Mouse (Mus musculus): ENCODE results near the gene Cryba2. TPM values are rescaled to one million over a fixed set of nuclear protein-coding genes. Genes with fewer than 3 reads are reported as not detected.

Gene Cryba2
- total and polyA plus RNA-seq, 2 experiments from 2014 or later, result not detected

- H3K27ac ChIP-seq (ENCODE audit: low read depth), result no peak overlapping the region
- H3K4me1 ChIP-seq (ENCODE audit: control insufficient read depth, insufficient read depth), result no peaks in the 10 kb centered on the region
- no peaks in the 10 kb centered on the region for H3K36me3 ChIP-seq (replicated peaks; ENCODE audit: control insufficient read depth, insufficient read depth, low read length)
- no peaks in the 10 kb centered on the region for H3K9me3 ChIP-seq (replicated peaks; ENCODE audit: control insufficient read depth, low read length)
- ATAC-seq (ENCODE audit: insufficient read depth, low read depth) (no peak), DNase-seq (ENCODE audit: low spot score) (no peak)
- 9% methylated on average over 3 of the region's 8 CpGs for WGBS
- no peak overlapping the region for H3K4me3 ChIP-seq (ENCODE audit: low read depth, low read length)
- peaks cover 88% of the 10 kb centered on the region for H3K27me3 ChIP-seq (ENCODE audit: control insufficient read depth, insufficient read depth, low read length)
- no peak overlapping the region for H3K4me2 ChIP-seq (ENCODE audit: low read depth, low read length)
- TF ChIP-seq EP300 (IDR thresholded peaks at IDR 0.05; ENCODE audit: low read depth) (no peak), CTCF (IDR thresholded peaks at IDR 0.05; ENCODE audit: low read depth) (no peak)
- no peak overlapping the region for H3K9ac ChIP-seq (replicated peaks; ENCODE audit: low read depth, low read length)
These were observed 1.4 kb downstream of the Cryba2 start for GRCm38 (mm10) chr1:74891513-74891912.

- Histone ChIP-seq H3K36me3 (replicated peaks; ENCODE audit: control insufficient read depth, insufficient read depth, low read length) (no peaks in the 10 kb centered on the region), H3K9ac (replicated peaks; ENCODE audit: low read depth, low read length) (no peak within 1 kb of the TSS), H3K27me3 (ENCODE audit: control insufficient read depth, insufficient read depth, low read length) (peaks cover 90% of the 10 kb centered on the region), H3K4me1 (ENCODE audit: control insufficient read depth, insufficient read depth) (peaks cover 6% of the 10 kb centered on the region; the same call in 1 of the 2 replicates), H3K4me2 (ENCODE audit: low read depth, low read length) (peak within 1 kb of the TSS; percentile 54), H3K4me3 (ENCODE audit: low read depth, low read length) (peak within 1 kb of the TSS; percentile 38), H3K9me3 (replicated peaks; ENCODE audit: control insufficient read depth, low read length) (no peaks in the 10 kb centered on the region), H3K27ac (ENCODE audit: low read depth) (no peak within 1 kb of the TSS)
- WGBS, result under 1% methylated on average over 43 of the region's 43 CpGs
- ATAC-seq (ENCODE audit: insufficient read depth, low read depth) (no peak), DNase-seq (ENCODE audit: low spot score) (no peak)
- no peak for TF ChIP-seq EP300 (IDR thresholded peaks at IDR 0.05; ENCODE audit: low read depth)
- no peak for TF ChIP-seq CTCF (IDR thresholded peaks at IDR 0.05; ENCODE audit: low read depth)
These were observed 7.4 kb downstream of the Cryba2 start, which contains the start of gene Fev for GRCm38 (mm10) chr1:74885369-74886042. Gene Fev, minus strand, starts transcription at chr1:74885419.

GRCm38 (mm10) chr1:74884196-74885141 lies 8.5 kb downstream of the Cryba2 start:
- ATAC-seq (ENCODE audit: insufficient read depth, low read depth) (no peak), DNase-seq (ENCODE audit: low spot score) (no peak)
- Histone ChIP-seq H3K4me3 (ENCODE audit: low read depth, low read length) (peak overlapping the region; percentile 38), H3K9me3 (replicated peaks; ENCODE audit: control insufficient read depth, low read length) (no peaks in the 10 kb centered on the region), H3K4me2 (ENCODE audit: low read depth, low read length) (peak overlapping the region; percentile 54), H3K4me1 (ENCODE audit: control insufficient read depth, insufficient read depth) (peaks cover 6% of the 10 kb centered on the region; the same call in 1 of the 2 replicates), H3K9ac (replicated peaks; ENCODE audit: low read depth, low read length) (no peak overlapping the region), H3K27ac (ENCODE audit: low read depth) (no peak overlapping the region), H3K27me3 (ENCODE audit: control insufficient read depth, insufficient read depth, low read length) (peaks cover 86% of the 10 kb centered on the region), H3K36me3 (replicated peaks; ENCODE audit: control insufficient read depth, insufficient read depth, low read length) (no peaks in the 10 kb centered on the region)
- 1% methylated on average over 57 of the region's 57 CpGs for WGBS
- TF ChIP-seq CTCF (IDR thresholded peaks at IDR 0.05; ENCODE audit: low read depth) (no peak), EP300 (IDR thresholded peaks at IDR 0.05; ENCODE audit: low read depth) (no peak)

GRCm38 (mm10) chr1:74883441-74883840 lies 9.5 kb downstream of the Cryba2 start:
- TF ChIP-seq CTCF (IDR thresholded peaks at IDR 0.05; ENCODE audit: low read depth) (no peak), EP300 (IDR thresholded peaks at IDR 0.05; ENCODE audit: low read depth) (no peak)
- Histone ChIP-seq H3K4me3 (ENCODE audit: low read depth, low read length) (no peak overlapping the region), H3K4me1 (ENCODE audit: control insufficient read depth, insufficient read depth) (peaks cover 6% of the 10 kb centered on the region; the same call in 1 of the 2 replicates), H3K27ac (ENCODE audit: low read depth) (no peak overlapping the region), H3K9ac (replicated peaks; ENCODE audit: low read depth, low read length) (no peak overlapping the region), H3K9me3 (replicated peaks; ENCODE audit: control insufficient read depth, low read length) (no peaks in the 10 kb centered on the region), H3K27me3 (ENCODE audit: control insufficient read depth, insufficient read depth, low read length) (peaks cover 91% of the 10 kb centered on the region), H3K4me2 (ENCODE audit: low read depth, low read length) (no peak overlapping the region), H3K36me3 (replicated peaks; ENCODE audit: control insufficient read depth, insufficient read depth, low read length) (no peaks in the 10 kb centered on the region)
- WGBS, result 21% methylated on average over 5 of the region's 5 CpGs
- DNase-seq (ENCODE audit: low spot score) (no peak), ATAC-seq (ENCODE audit: insufficient read depth, low read depth) (no peak)

- Histone ChIP-seq H3K36me3 (replicated peaks; ENCODE audit: control insufficient read depth, insufficient read depth, low read length) (no peaks in the 10 kb centered on the region), H3K4me1 (ENCODE audit: control insufficient read depth, insufficient read depth) (peaks cover 6% of the 10 kb centered on the region; the same call in 1 of the 2 replicates), H3K4me2 (ENCODE audit: low read depth, low read length) (peak overlapping the region; percentile 69), H3K27me3 (ENCODE audit: control insufficient read depth, insufficient read depth, low read length) (peaks cover 89% of the 10 kb centered on the region), H3K9ac (replicated peaks; ENCODE audit: low read depth, low read length) (no peak overlapping the region), H3K4me3 (ENCODE audit: low read depth, low read length) (peak overlapping the region; percentile 47), H3K27ac (ENCODE audit: low read depth) (no peak overlapping the region), H3K9me3 (replicated peaks; ENCODE audit: control insufficient read depth, low read length) (no peaks in the 10 kb centered on the region)
- 8% methylated on average over 8 of the region's 8 CpGs for WGBS
- no peak for TF ChIP-seq CTCF (IDR thresholded peaks at IDR 0.05; ENCODE audit: low read depth)
- TF ChIP-seq EP300 (IDR thresholded peaks at IDR 0.05; ENCODE audit: low read depth), result no peak
- DNase-seq (ENCODE audit: low spot score) (no peak), ATAC-seq (ENCODE audit: insufficient read depth, low read depth) (no peak)
These were observed 10.1 kb downstream of the Cryba2 start for GRCm38 (mm10) chr1:74882828-74883227.

Data from heart, postnatal 0 days (tissue).